In the genomic region with DNA sequence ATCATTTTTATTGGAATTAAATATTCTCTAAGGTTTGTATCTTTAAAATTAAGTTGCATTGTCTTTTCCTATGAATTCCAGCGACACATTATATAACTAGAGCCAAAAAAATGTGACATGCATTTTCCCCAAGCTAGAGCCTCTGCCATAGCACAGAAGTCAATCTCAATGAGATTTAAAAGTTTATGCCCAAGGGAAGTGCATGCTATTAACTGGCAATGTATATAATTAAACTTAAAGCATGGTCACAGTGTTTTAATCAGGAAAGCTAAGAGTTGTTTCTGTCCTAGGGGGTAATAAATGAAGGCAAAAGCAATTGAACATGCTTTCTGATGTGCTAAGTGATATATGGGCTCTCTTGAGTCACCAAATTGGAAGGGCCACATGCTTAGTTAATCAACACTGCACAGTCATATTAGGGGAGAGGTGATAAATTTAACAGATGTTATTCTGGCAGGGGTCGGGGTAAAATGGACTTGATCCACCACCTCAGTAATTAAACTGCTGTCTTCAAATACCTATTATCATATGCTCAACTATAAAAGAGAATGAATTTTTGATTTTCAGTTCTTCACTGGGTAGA, we compare ENCODE assay signal across 17 mouse cellular contexts.
"Had no signal": no experiment of that assay in that cellular context is flagged by ENCODE, and none has a peak within 500 bp of the region (broad histone marks: within the 10 kb centered on the region; RNA-seq: fewer than 3 reads in every experiment).

No protein-coding gene starts in this region.

- ATAC-seq: liver, postnatal 0 days had no signal

- H3K4me3 ChIP-seq: limb, embryonic 12.5 days; liver, embryonic 13.5 days; lung, embryonic 15.5 days; megakaryocyte, embryonic 14.5 days; midbrain, embryonic 12.5 days had no signal

- H3K4me2 ChIP-seq: limb, embryonic 12.5 days; liver, embryonic 13.5 days; lung, embryonic 15.5 days; midbrain, embryonic 12.5 days had no signal

- H3K4me1 ChIP-seq: liver, embryonic 13.5 days; lung, embryonic 15.5 days; megakaryocyte, embryonic 14.5 days; midbrain, embryonic 12.5 days had no signal

- H3K27ac ChIP-seq: kidney, postnatal 0 days; limb, embryonic 12.5 days; liver, embryonic 13.5 days; lung, embryonic 15.5 days; macrophage; midbrain, embryonic 12.5 days; stomach, postnatal 0 days had no signal

- H3K9me3 ChIP-seq: limb, embryonic 12.5 days; liver, embryonic 13.5 days; lung, embryonic 15.5 days; midbrain, embryonic 12.5 days had no signal

- H3K36me3 ChIP-seq: limb, embryonic 12.5 days; liver, embryonic 13.5 days; lung, embryonic 15.5 days; midbrain, embryonic 12.5 days had no signal

- H3K27me3 ChIP-seq: limb, embryonic 12.5 days; liver, embryonic 13.5 days; lung, embryonic 15.5 days; megakaryocyte, embryonic 14.5 days; midbrain, embryonic 12.5 days had no signal

- DNase-seq: kidney, adult 11 months; kidney, adult 9 months; kidney, postnatal 36 days; layer of hippocampus, adult 9-11 months; liver; liver, embryonic 13.5 days; liver, postnatal 0 days; lung, postnatal 14 days; thymus, adult 18-20 months; thymus, postnatal 4 days had no signal

- H3K9ac ChIP-seq: limb, embryonic 12.5 days; liver, embryonic 13.5 days; liver, postnatal 0 days; lung, embryonic 15.5 days; midbrain, embryonic 12.5 days had no signal
